Mouse (Mus musculus): ENCODE data around the gene Dydc2.
"Not testable (repeated sequence)": the region's sequence is repeated elsewhere in the genome, so short reads cannot be mapped to it uniquely, and the experiment has no call there.

Gene Dydc2

GRCm38 (mm10) chr14:41069108-41069507, at the start of gene Dydc2:
Gene Dydc2 (minus strand): TSS chr14:41069208.
- no peak for DNase-seq (ENCODE audit: low spot score)

- no peak for DNase-seq (ENCODE audit: low spot score)
Measured at GRCm38 (mm10) chr14:41116271-41116670, 47.3 kb upstream of the Dydc2 start.

DNA sequence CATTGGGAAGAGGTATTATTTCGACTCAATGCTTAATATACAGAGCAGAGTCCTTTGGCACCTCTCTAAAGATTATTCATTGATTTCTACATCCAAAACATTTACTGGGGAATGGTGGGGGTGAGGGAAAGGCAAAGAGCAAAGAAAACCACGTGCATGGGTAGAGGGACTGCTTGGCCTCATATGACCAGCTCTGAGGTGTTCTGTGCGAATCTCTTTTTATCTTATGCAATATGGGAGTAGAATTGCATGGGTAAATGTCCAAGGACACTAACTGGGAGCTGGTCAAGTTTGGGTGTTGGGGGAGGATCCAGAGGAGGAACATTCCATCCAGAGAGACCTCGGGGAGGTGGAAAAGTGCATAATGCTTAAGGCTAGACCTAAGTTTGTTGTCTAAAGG, 43.9 kb upstream of the Dydc2 start:
- no peak for DNase-seq (ENCODE audit: low spot score)

GRCm38 (mm10) chr14:41111031-41111668, 42.1 kb upstream of the Dydc2 start:
- no peak for DNase-seq (ENCODE audit: low spot score)

DNA sequence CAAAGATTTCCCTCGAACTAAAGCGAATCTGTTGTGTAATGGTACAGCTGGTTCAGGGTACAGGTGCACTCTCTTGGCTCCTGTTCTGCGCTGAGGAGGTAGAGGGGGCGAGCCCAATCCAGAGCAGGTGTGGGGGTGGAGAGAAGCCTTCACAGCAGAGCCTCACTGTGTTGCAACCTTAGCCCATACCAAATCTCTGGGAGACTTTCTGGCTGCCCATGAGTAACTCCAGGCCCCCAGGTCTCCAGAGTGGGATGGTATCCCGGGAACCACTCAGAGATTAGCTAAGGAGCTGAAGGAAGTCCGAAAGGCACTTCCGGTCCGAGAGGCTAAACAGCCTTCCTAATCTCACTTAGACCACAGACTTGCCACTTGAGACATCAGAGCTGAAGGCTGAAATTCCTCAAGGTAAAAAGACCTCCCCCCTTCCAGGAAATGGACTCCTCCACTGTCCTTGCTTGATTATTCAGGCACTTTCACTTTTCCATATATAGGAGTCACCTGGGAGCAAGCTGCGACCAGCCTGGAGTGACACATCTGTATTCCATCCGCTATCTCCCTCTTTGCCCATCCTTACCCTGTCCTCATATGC, 35.9 kb upstream of the Dydc2 start, which contains the start of gene Mat1a:
Gene Mat1a (plus strand): TSS at position 183 of the 592 bp plus-strand sequence.
- DNase-seq (ENCODE audit: low spot score): no peak

- DNase-seq (ENCODE audit: low spot score): no peak
Measured at GRCm38 (mm10) chr14:41102269-41102668, 33.3 kb upstream of the Dydc2 start.

- DNase-seq (ENCODE audit: low spot score): no peak
Measured at GRCm38 (mm10) chr14:41101242-41101641, 32.2 kb upstream of the Dydc2 start.

DNA sequence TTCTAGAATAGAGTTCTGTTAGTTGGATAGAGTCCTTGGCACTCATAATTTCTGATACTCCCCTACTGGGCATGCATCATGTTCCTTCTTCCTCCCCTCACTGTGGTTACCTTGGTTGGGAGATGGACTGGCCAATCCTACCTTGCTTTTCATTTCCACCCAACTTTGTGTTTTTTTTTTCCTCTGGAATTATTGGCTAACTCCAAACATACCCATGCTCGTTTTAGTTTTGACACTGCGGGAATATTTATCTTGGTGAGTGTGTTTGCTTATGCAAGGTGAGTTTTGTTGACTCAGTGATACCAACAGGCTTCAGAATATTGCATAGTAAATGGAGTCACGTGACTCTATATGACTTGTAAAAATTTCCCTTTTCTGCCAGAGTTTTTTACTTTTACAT, 31.7 kb upstream of the Dydc2 start:
- DNase-seq (ENCODE audit: low spot score): no peak

DNA sequence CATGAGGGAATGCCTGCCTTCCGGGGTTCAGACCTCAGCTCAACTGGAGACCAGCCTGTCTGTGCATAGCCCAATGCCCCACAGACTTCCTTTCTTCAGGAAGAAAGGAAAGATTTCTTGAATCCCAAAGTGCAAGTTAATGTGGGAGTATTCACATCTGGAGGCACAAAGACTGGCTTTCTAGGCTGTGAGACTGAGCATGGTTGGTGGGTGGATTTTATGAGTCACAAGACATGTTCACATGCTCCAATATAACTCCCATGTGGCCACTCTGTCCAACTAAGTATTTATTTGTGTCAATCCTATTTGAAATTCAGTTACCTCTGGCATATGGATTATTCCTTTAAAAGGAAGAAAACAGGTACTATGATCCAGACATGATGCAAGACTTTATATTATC, 29.7 kb upstream of the Dydc2 start:
- no peak for DNase-seq (ENCODE audit: low spot score)

GRCm38 (mm10) chr14:41096296-41096860, 27.4 kb upstream of the Dydc2 start:
- no peak for DNase-seq (ENCODE audit: low spot score)

DNA sequence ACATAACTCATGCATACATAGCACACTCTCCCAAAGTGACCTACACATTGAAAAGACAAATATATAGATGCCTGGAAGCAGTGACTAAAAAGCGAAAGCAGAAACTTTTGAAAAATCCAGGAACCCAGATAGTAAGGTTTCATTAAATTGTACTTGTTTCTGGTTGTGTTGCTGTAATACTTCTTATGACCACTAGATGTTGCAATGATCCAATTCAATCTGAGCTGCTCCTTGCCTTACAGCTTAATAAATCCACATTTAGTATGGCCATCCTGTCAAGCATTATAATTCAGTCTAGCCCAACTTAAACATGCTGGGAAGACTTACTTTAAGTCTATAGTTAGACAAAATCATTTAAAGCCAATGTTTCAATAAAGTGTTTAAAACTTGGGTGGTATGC, 25.1 kb upstream of the Dydc2 start:
- no peak for DNase-seq (ENCODE audit: low spot score)

DNA sequence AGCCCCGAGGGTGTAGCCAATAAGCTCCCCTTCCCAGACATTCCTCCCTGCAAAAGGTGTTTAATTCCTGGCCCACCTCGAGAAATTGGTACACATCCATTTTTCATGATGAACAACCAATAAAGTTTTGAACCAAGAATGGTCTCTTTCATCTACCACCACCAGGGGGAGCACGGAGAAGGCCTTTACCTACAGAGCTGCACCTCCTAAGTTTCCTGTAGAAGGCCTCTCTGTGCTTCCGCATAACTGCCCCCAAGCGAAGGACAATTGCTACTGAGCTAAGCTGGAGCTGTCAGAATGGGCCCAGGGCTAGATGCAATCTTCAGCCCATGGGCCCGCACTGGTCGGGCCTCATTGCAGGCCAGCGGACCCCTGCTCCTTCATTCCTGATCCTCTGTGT, 21.8 kb upstream of the Dydc2 start:
- no peak for DNase-seq (ENCODE audit: low spot score)

DNA sequence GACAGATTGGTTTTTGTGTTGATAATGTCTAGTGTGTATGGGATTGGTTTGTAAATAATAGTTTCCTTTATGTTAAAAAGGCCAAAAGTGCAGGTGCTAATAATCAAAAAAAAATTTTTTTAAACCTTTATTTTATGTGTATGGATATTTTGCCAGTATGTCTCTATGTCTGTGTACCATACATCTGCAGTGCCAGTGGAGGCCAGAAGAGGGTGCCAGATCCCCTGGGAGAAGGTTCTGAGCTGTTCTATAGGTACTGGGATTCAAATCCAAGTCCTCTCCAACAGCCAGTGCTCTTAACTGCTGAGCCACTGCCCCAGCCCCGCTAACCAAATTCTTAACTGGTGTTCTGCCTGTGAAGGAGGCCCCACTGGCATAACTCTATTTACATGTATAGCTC, 18.5 kb upstream of the Dydc2 start:
- no peak for DNase-seq (ENCODE audit: low spot score)

GRCm38 (mm10) chr14:41082408-41082807, 13.4 kb upstream of the Dydc2 start:
- DNase-seq (ENCODE audit: low spot score): no peak

DNA sequence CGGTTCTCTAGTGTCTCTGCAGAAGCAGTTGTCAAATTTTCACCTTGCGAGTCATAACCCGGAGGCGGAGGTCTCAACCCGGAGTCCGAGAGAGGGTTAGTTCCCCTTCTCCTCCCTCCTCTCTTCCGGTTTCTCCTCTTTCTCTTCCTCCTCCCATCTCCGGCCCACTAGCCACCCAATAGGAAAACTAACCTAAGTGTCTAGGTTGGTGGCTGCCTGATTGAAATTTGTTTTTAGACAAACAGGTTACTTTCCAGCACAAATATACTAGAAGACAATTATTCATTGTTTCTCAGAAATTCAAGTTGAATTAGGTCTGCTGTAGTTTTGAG, 3.9 kb upstream of the Dydc2 start:
- no peak for DNase-seq (ENCODE audit: low spot score)

DNA sequence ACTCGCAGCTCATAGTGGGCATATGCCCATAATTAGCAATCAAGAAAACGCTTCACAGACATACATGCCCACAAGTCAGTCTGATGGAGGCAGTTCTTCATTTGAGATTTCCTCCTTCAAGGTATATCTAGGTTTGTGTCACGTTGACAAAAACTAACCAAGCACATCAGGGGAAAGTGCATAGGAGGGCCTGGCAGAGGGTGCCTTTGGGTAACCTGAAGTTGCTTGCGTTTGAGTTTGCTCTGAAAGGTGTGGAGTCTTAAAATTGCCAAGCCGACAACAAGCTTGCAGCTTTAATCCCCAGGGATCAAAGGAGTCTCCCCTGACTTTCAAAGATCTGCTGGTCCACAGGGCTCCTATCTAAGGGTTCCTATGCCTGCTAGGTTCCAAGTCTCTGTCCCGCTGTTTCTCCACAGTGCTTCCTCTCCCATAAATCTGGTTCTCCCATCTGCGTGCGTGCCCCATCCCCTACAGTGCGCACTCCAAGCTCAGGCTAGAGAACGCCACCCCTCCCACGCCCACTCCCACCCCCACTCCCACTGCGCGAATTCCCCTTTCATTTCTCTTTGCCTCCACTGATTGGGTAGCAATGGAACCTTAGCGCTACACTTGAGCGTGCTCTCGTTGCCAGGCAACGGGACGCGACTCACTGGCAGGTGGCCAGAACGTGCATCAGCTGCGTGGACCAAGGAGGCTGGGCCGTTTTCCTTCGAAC, 3.4 kb upstream of the Dydc2 start, which contains the start of gene Dydc1:
Gene Dydc1 (plus strand): TSS at position 683 of the 715 bp plus-strand sequence.
- DNase-seq (ENCODE audit: low spot score): peak; percentile 60

DNA sequence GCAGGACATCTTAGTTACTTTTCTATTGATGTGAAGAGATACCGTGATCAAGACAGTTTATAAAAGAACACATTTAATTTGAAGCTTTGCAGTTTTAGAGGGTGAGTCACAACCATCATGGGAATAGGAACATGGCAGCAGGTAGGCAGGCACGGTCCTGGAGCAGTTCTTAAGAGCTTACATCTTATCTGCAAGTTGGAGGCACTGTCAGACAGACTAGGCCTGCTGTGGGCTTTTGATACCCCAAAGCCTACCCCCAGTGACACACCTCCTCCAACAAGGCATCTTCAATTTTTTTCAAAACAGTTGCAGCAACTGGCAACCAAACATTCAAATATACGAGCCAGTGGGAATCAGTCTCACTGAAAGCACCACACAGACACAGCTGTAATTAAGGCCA, 1.3 kb upstream of the Dydc2 start:
- no peak for DNase-seq (ENCODE audit: low spot score)

DNA sequence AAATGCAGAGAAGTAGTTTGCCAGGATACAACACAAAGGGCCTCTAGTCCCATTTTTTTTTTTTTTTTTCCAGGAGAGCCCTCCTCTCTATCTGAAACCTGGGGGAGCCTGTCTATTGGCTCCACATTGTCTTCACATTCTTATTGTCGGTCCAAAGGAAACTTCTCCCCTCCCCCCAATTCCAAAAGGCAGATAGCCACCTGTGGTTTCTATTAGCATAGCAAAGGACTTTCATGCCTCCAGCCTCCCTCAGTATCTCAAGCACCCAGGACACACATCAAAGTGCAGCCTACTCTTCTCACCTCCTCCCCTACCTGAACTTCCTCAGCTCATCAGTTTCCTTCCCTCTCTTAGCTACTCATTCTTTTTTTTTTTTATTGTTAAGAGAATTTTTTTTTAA, 2.6 kb downstream of the Dydc2 start:
- no peak for DNase-seq (ENCODE audit: low spot score)

- no peak for DNase-seq (ENCODE audit: low spot score)
Measured at GRCm38 (mm10) chr14:41065168-41065567, 3.8 kb downstream of the Dydc2 start.

GRCm38 (mm10) chr14:41053190-41053589, 15.8 kb downstream of the Dydc2 start:
- DNase-seq (ENCODE audit: low spot score): not testable (repeated sequence)

GRCm38 (mm10) chr14:41052481-41052880, 16.5 kb downstream of the Dydc2 start:
- no peak for DNase-seq (ENCODE audit: low spot score)

DNA sequence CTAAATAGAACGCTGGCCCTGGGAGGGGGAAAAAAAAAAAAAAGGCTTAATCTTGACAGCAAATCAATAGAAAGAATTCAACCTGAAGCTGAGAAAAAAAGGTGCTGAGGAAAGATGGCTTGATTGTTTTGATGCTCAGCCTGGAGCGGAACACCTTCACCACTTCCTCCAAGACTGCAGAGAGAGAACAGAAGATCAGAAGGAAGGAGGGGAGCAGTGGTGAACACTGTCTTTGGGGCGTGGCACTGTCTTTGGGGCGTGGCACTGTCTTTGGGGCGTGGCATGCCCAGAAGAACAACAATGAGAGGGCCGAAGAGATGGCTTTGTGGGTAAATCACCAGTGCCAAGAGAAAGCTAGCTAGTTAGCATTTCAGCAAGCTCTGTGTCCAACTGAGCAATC, 18.5 kb downstream of the Dydc2 start:
- DNase-seq (ENCODE audit: low spot score): no peak

DNA sequence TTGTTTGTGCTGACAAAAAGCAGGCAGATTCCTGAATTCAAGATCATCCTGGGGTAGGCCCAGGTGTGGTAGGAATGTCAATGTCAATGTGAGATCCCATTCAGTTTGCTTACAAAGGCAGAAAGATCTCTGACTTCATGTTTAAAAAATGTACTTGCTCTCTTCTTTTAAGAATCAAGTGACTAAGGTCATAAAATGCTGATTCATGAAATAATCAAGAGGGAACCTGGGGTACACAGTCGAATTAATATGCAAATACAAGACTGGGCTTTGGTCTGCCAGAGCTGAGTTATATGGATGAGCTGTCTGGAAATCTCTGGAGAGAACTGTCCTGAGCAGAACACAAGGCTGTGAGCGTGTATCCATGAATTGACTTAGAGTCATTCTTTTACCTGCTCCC, 21.6 kb downstream of the Dydc2 start:
- no peak for DNase-seq (ENCODE audit: low spot score)
